Mouse (Mus musculus): ENCODE measurements at regions not wholly inside any gene's neighbourhood (a gene's known extent, or its start where the extent isn't known, plus 50 kb on each side); places are given as distances from the start of the nearest gene placed in this dataset.

DNA sequence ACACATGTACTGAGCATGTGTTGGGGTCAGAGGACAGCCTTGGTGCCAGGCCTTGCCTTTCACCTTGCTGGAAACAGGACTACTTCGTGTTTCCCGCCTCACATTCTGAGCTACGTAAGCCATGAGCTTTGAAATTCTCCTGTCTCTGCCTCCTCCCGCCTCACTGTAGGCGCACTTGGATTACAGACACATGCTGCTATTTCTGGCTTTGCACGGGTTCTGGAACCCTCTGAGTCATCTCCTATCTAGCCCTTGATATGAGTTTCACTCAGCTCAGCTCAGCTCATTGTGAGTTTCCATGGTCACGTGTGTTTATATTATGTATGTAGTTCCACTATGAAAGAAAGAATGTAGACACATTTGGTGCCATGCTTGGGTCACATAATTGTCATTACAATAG is 100.9 kb upstream of the Tmem108 start:
- TF ChIP-seq CTCF (IDR thresholded peaks at IDR 0.05; ENCODE audit: control insufficient read depth, insufficient read depth, insufficient replicate concordance, low read depth, low read length) (no peak), POLR2A (IDR thresholded peaks at IDR 0.05; ENCODE audit: control insufficient read depth, low read depth, low read length) (no peak)
